Mouse (Mus musculus): ENCODE data around the gene Asic3.

The Asic3 gene

DNA sequence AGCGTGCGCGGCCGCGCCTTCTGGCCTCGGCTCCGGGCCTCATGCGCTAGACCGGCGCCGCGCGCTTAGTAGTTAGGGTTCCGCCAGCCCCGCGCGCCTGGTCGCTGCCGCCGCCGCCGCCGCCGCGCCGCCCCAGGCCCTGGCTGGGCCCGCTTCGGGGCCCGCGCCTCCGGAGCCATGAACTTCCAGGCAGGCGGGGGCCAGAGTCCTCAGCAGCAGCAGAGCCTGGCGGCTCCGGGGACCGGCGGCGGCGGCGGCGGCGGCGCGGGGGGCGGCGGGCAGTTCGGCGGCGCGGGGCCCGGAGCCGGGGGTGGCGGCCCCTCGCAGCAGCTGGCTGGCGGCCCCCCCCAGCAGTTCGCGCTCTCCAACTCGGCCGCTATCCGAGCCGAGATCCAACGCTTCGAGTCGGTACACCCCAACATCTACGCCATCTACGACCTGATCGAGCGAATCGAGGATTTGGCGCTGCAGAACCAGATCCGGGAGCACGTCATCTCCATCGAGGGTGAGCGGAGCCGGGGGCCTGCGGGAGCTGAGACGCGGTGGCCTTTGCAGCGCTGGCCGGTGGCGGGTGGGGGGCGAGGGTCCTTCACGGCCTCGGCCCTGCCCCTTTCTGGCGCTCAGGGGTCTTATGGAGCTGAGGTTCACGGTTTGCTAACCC, 39.0 kb downstream of the Asic3 start, which contains the start of gene Agap3:
TSS of gene Agap3 (plus strand) at position 148 of the 661 bp plus-strand sequence.
- DNase-seq (ENCODE audit: low spot score in 2 of 2) = no peak

DNA sequence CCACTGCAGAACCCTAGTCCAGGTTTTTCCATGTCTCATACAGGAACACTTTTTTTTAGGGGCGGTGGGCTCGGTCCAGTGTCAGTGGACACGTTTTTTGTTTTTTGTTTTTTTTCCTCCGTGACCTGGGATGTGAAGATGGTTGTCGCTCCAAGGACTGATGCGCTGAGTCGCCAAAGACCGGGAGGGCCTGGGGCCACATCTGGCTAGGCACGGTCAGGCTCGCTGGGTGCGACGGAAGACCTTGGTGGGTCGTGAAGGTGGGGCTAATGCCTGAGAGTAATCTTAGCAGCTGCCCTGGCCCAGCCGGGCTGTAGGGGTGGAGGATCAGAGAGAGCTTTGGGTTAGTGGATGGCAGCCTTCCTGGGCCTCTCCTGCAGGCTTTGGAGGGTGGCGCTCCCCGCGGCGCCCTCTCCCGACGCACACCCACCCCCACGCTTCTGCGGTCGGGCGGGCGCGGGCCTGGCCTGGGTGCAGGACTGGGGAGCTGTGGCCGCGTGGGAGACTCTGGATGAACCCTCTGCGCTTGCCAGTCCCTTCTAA, 39.6 kb downstream of the Asic3 start:
- peak in 1 of 2 experiments; percentile 34 for DNase-seq (ENCODE audit: low spot score in 2 of 2)

DNA sequence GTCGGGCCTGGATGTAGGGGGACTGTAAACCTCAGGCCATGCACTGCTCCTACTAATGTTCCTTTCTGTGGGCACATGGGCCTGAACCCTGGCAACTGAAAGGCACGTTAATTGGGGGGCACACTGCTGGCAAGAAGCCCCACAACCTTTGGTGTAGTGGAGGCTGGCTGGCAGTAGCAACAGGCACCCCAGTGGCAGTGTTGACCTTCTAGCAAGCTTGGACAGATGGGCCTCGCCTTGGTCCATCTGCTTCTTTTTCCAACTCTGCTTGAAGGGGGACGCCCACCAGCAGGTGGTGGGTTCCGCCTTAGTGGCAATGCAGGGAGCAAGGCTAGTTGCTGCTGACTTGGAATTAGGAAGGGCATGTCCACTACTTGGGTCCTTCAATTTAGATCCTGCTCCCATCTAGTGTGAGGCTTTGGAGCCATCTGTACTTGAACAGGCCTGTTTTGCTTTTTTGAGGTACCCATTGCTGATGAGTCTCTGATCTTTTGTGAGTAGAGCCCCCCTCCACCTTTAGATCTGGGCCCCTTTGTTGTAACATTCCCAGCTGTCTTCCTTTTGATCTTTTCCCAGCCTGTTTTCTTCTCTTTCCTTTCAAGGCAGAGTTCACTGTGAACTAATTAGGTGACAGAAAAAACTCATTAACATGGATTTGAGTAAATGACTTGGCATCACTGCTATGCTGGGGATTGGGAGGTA, 40.2 kb downstream of the Asic3 start:
- DNase-seq (ENCODE audit: low spot score in 2 of 2) = no peak

DNA sequence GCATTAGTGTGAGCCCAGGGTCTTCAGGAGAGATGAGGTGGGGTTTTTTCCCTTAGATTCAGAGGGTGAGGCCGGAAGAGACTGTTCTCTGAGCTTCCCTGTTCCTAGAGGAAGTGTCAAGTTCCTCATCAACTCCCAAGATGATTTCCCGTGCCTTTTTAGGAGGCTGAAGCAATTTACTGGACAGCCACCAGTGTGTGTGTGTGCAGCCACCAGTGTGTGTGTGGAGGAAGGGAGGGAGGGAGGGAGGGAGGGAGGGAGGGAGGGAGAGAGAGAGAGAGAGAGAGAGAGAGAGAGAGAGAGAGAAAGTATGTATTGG, 40.8 kb downstream of the Asic3 start:
- no peak for DNase-seq (ENCODE audit: low spot score in 2 of 2)

DNA sequence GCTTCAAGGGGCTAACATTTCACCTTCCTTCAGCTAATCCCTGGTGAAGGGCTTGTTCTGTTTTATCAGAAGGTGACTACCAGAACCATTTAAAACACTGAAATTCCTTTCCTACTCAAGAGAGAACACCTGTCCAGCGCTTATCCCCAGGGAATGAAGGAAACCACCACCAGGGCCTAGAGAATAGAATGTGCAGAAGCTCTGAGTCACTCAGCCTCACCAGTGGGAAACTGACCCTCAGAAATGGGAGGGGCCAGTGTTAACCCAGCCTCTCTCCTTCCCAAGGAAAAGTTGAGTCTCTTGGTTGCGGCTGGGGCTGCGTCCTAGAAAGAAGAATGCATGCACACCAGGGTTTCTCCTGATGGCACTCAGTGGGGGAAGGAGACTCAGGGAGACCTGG, 41.9 kb downstream of the Asic3 start:
- DNase-seq (ENCODE audit: low spot score in 2 of 2) = no peak

DNA sequence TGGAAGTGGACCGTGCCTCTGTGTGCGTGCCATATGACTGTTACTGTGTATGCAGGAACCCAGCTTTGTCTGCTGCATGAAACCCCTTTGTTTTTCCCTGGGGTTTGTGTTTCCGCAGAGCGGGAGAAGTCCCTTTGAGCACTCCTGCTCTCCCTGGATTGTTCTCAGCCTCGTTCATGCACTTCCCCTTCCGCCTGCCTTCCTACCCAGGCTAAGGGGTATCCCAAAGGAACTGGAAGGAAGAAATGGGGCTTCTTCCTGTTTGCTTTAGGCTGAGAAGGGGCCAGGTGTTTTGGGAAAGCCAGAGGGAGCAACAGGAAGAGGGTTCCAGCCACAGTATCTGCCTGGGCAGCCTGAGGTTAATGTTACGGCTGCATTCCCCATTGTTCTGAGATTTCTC, 42.4 kb downstream of the Asic3 start:
- no peak for DNase-seq (ENCODE audit: low spot score in 2 of 2)

DNA sequence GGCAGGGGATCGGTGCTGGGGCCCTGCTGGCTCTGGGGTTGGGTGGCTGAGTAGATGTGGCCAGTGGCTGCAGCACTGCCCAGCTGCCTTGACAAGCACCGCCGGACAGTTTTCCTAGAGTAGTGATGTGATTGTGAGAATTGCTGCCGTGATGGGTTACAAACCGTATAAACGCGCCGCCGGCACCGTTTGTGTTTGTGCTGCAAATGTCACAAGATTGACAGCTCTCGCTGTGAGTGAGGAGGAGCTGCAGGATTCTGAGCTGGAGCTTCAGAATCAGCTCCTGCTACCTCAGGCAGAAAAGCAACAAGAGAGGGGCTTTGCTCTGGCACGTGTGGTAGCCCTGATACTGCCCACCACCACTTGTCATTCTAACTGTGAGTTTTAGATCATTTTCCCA, 53.6 kb downstream of the Asic3 start:
- DNase-seq (ENCODE audit: low spot score in 2 of 2) = no peak

Measured in frontal cortex, postnatal 25 days (tissue).